Mouse (Mus musculus): ENCODE data around the gene Irs2.

Gene Irs2

DNA sequence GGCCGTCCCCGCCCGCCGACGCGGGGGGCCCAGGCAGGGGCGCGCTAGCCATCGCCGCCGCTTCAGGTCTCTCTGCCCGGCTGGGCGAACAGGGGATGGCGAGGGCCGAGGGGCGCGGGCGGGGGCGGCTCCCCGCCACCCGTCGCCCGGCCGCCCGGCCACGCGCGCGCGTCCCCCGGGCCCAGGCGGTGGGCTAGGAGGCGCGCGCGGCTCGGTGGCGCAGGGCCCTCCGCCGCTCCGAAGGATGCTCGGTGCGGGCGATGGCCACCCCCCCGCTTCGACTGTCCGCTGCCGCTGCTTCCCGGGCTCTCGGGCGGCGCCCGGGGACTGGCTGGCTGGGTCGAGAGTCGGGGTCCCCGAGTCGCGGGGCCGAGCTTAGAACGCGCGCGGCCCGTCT, at the start of gene Irs2:
Gene Irs2, minus strand, starts transcription at position 80 of the 397 bp plus-strand sequence.
- DNase-seq = no peak

DNA sequence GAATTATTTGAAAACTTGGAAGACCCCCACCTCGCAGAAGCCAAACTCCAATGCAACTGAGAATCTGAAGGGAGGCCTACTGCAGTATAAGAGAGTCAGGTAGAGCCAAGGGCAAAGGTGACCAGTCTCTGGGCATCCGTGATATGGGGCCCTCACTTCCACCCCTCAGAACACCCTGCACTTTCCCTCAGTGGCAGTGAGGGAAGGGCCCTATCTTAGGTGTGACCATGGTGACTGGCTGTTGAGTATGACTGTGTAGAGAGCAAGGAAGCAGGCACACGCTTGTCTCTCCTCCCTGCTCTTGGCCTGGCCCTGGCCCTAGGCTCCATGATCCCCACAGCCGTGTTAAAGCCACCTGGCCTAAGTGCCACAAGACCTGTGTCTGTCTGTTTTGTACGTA, 48.4 kb upstream of the Irs2 start:
- DNase-seq = no peak

DNA sequence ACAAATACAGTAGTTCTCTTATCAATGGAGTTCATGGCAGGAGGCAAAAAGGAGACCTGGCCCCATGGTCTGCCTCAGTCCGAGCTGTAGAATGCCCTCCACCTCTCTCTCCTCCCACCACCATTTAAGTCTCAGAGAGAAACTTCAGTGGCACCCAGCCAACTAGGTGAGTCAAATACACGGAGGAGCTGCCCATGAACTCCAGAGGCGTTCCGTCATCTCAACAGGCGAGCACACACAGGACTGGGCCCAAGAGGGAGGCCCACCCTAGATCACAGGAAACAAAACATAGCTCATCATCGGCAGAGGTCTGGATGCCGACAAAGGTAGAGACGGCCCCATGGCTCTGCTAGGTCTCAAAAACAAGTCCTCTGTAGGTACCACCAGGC, 47.9 kb upstream of the Irs2 start:
- no peak for DNase-seq

DNA sequence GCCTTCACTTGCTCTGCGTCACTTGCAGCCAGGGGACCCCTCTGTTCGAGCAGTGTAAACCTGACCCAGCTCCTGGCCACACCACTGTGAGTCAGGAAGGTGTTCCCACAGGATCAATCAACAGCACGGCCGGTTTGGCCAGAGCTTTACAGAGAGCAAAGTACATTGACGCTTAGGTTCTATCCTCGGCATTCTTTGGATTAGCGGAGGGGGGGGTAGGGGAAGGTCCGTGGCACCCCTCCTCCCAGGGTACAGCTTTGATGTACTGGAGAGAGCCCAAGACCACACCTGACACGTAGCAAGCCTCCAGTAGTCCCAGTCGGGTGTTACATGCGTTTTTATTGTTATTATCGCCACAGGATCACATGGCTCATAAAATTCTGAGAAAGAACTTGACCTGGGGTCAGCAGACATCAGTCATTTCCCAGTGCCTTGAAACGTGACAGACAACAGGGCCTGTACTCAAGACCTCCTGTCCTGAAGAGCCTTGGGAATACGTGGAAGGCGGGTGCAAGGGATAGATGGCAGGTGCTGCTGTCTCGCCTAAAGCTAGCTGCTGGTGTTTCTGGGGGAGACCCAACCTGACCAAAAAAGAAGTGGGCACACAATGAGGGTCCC, 47.4 kb upstream of the Irs2 start:
- no peak for DNase-seq

DNA sequence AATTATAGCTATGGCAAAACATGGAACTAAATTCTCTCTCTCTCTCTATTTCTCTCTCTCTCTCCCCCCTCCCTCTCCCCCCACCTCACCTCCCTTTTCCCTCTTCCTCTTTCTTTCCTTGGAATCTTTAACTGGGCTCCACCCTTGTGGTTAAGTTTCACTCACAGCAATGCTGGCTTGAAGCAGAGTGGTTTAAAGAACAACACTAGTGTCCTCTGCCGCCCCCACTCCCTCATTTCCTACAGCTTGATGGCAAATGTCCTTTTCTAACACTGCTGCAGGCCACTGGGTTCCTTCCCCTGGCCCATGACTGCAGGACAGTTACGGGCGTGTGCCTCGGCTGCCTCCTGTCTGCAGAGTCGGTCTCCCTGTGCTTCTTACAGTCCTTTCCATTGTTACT, 41.6 kb upstream of the Irs2 start:
- DNase-seq = no peak

DNA sequence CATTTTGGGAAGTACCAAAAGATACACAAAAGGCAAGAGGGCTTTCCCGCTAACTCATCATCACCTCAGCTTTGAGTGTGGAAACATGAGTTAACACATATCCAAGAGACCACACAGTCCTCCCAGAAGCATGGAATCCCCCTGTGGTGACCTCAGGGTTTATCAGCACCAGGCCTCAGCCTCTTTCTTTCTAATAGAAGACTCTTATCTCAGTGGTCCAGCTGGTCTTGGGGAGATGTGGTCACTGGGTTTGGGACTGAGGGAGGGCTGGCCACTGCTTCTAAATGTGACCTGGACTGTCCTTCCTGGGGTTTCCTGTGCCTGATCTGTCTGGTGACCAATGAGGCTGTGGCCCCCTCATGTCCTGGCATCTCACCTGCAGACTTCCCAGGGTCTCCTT, 39.6 kb upstream of the Irs2 start:
- DNase-seq = no peak

DNA sequence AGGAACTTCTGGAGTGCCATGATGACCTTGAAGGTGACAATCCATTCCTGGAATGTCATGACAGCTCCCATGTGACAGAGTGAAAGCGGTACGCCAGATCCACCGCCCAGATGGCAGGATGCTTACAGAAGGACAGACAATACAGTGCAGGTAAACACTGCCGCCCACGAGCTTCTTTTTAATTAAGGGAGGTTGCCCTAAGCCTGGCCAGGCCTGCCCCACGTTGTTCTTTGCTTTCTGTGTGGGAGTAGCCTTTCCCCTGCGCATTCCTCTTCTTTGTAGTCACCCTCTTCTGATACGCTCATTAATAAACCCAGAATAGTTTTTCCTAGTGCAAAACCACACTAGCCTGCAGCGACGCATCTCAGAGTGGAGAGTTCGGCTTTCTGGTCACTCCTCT, 36.4 kb upstream of the Irs2 start:
- DNase-seq = no peak

DNA sequence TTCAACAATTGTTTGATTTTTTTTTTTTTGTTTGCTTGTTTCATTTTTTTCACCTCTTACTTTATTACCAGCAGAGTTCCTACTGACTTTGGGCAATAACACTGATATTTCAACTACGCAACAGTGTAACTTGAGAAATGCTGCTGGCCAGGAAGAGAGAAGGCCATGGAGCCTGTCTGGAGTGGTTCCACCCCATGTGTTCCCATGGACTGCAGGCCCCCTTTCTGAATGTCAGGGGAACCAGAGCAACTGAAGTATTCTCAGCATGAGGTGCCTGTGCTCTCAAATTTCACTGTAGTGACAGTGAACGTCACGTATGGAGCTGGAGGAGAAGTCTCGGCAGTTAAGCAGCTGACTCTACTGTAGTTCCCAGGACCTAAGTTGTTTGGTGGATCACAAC, 35.3 kb upstream of the Irs2 start:
- DNase-seq = no peak

DNA sequence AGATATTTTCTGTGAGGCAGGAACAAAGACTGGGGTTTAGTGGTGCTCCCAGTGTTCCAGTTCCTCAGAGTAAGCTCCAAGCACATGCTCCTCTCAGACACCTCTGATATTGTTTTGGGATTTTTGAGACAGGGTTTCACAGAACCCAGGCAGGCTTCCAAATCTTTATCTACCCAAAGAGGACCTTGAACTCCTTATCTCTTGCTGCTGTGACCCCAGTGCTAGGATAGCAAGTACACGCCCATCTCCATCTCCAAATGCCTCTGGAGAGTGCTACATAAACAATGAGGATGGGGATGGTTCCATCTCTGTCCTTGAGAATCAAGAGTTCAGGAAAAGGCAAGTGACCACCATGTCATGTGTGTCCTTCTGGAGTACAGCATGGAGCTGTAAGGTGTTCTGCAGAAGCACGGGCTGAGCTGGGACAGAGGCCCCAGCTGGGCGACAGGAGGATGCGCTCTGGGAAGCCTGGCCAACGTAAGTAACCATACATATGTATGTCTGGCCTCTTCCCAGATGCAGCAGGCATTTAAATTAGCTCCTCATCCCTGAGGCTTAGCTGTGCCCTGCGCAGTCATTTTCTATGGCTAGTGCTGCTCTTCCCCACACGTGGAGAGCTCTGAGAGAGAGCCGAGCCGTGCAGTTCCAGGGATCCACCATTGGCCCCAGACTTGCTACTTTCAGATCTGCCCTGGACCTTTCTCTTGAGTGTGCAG, 34.8 kb upstream of the Irs2 start:
- DNase-seq = no peak

DNA sequence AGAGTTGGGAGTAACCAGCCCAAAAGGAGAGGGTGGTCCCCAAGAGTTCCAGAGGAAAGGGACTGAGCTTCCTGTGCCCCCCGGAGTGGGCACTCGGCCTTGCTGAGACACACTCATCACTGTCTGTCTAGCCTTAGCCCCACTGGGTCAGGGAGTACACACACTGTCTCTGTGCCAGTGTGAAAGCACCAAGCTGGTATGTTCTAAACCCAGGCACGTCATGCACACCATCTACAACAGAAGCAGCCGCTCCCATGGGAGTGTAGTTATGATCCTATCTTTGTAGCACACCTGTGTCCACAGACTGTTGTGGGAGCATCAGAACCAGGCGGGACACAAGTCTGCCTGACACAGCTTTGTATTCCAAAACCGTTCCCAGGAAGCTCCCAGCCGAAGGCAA, 31.8 kb upstream of the Irs2 start:
- no peak for DNase-seq

DNA sequence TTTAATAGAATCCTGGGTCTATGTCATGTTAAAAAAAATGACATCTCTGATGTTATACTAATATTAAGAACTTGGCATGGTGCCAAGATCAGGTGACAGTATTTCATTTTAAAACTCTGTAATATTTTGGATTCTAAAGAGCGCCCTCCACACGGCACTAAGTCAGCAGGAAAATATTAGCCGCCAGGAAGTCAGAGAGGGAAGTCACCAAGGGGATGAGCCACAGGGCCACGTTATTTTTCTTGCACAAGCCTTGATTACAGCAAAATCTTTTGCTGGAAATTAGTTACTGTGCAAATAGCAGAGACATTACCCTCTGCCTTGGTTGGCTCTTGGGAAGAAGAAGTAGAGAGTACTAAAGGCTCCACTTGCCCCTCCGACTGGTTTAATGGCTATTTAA, 30.5 kb upstream of the Irs2 start:
- DNase-seq = no peak

DNA sequence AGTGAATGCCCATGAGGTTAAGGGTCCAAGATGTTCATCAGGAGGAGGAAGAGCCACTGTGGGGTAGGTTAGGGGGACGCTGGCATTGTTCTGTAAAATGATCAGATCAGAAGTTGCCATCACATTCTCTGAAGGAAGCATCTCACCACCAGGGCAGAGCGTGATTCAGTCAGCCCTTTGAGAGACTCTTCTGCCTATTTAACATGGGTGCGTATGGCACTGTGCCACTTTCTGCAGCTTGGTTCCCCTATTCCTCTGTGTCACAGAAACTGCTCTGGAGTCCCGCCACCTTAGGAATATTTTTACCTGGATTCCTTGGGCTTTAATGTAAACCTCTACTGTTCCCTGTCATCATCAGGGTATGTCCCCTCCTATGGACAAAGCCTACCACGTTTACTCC, 30.1 kb upstream of the Irs2 start:
- no peak for DNase-seq

DNA sequence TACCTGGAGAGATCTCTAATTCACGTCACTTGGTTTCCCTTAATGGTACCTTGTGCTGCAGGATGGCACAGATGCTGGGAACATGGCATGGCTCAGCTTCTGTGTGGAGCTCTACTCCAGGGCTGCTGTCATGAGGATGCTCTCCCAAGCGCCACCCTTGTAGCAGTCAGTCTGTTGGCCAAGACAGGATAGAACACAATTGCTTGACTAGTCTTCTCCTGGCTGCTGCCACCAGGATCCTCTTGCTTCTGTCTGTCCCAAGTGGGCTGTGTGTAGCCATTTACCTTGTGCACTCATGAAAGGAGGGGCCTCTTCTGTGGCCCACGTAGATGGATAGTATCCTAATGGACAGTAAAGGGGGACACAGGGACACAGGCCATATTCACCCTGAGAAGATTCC, 28.5 kb upstream of the Irs2 start:
- no peak for DNase-seq

DNA sequence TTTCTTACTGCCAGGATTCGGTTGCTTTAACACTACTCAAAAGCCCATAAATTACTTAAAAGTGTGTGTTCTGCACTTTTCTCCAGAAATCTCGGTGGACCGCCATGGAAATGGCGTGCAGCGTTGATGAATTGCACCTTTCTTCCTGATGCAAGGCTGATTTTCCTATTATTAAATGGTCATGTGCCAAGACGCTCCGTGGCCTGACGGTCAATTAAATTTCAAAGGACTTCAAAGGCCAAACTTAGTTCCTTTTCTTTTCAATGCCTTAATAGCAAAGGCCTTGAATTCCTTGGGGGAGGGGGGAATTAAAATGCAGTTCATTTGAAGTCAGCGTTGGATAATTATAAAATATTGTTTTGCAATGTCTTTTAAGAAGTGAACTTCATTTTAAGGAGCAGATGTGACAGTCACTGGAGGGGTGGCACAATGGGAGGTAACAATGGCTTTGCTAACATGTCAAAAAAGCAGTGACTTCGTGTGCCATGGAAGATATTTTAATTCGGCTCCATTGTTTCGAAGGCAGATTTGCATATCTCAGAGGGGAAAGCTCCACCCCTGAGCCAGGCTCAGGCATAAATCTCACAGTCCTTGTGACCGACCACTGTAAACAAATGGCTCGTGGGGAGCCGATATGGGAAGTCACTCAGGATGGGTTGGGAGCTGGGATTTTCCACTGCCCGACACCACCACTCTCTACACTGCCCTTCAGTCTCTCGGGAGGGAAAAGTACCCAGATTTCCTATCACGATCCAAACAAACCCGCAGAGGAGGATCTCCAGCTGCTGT, 27.6 kb upstream of the Irs2 start:
- no peak for DNase-seq

DNA sequence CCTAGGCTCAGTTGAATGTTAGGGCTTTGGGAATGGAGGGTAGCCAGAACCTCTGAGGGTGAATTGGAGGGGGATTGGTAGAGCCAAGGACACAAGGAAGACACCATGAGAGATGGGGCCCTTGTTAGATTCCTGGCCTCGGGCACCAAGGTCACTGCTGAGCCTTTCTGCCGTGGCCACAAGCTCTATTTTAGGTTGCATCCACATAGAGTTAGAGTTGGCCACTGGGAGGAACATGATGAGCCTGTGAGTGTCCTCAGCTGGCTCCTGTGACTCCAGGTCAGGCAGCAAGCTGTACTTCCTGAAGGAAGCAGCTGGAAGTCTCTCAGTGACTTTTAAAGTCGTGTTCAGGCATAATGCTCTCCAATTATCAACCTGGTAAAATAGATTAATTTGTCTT, 16.6 kb upstream of the Irs2 start:
- DNase-seq = no peak

DNA sequence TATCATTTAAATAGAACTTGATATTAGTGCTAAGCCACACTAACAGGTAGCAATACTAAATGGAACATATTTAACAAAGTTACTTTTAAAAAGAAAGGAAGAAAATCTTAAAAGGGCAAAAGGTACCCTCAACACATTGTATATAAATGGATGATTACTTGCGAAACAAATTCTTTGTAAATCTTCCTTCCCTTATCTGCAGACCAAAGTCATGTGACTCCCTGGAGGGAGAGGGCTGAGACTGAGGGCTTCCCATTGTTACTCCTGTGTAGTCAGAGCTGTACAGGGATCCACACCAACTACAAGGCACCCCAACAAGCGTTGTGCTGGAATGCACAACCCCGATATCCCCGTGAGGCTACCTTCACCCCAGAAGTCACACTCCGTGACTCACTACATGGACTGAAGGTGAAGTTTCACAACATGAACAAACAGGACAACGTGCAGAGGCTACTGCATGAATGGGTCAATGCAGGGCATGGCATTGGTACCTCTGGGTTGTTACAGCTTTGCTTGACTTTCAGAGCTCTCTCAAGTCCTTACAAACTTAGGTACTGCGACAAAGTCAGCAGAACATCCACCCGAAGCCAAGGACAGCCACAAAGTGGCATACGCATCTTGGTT, 12.8 kb upstream of the Irs2 start:
- no peak for DNase-seq

DNA sequence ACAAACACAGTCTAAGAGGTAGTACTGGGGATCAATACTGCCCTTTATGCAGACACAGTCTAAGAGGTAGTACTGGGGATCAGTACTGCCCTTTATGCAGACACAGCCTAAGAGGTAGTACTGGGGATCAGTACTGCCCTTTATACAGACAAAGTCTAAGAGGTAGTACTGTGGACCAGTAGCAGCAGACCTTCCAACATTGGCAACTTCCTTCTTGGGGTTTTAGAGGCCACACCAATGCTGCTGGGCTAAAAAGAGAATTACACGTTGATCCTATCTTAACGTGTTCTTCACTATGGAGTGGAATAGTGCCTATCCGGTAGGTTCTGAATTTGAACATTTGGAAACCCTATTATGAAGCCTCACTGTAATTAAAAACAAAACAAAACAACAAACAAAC, 7.4 kb upstream of the Irs2 start:
- no peak for DNase-seq

DNA sequence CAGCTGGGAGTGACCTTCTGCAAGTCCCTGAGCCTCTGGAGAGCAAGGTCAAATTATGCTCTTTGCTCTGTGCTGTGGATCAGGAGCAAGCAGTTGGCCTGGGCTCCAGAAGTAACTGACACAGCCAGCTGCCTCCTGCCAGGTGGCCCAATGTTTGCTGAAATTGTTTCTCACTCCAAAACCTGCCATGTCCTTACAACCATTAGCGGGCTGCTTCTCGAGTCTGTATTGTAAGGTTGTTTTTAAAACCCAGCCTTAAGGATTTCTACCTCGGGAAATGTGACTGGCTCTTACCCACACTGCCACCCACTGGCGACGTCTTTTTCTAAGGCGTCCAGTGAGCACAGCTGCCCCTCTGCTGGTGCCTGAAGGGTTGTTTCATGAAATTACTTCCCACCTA, 5.0 kb upstream of the Irs2 start:
- peak; percentile 59 to 74 for DNase-seq

DNA sequence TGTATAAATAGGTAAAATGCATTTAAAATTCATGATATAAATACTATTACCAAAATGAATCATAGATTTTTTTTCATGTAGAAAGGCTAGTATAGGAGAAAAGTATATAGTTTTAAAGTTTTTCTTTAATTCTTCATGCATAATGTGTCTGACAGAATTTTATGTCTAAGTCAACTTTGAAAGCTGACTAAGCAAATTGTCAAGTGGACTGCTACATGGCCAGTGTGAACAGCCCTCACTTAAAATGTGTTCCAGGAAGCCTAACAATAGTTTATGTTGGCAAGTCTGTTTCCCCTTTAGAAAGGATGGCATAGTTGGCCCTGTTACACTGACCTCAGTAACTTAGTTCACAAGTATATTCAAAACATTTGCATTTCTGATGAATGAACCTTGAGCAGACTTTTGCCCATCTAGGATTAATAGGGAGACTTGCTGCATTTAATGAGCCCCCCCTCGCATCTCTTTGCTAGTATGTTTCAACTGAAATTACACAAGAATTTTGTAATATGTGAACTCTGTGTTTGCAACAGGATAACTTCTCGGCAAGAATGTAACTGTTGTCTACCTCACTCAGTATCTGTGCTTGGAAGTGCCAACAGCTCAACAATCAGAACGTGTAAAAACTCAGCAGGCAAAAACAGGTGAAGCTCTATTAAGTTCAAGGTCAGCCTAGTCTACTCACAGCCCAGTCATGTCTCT, 3.7 kb upstream of the Irs2 start:
- no peak for DNase-seq

DNA sequence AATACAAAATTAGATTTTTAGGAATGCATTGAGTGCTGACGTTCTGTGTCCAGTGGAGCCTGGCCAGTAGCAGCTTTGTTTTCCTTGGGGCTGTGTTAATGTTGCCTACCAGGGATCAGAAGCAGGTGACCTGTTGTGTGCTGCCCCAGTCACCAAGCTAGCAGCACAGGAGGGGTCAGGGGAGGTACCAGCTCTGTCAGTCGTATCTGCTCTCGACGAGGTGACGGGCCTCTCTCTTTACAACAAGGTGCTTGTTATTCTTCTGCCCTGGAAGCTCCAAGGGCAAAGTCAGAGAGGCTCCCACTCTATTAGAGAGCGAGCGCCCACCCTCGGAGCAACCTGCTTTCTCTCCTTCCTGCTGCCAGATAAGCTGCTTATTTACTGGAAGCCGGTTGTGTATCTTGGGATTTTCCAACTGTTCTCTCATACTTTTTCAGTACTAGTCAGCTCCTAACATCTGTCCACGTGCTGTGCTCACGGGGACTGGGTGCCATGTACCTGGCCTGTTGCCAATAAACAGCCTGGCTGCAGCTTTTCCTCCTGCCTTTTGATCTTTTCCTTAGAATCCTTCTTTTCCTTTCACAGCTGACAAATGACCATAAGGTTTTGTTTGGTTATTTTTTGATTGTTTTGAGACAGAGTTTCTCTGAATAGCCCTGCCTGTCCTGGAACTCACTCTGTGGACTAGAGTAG, 2.8 kb upstream of the Irs2 start:
- DNase-seq = no peak

DNA sequence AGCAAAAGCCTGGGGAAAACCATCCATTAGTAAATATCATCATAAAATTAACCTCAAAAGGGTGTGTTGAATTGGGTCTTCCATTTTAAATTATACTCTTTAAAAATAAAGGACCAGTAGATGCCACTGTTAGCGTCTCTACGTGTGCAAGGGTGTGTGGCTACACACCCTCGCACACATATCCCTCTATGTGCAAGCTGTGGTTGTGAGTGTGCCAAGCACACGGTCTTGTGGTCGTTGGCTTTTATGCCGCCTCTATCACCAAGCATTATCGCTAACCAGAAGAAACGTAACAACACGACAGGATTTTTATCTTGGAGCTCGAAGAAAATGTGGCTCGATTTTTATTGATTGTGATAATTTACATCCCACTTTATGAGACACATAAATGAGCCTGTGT, 2.1 kb upstream of the Irs2 start:
- DNase-seq = no peak

DNA sequence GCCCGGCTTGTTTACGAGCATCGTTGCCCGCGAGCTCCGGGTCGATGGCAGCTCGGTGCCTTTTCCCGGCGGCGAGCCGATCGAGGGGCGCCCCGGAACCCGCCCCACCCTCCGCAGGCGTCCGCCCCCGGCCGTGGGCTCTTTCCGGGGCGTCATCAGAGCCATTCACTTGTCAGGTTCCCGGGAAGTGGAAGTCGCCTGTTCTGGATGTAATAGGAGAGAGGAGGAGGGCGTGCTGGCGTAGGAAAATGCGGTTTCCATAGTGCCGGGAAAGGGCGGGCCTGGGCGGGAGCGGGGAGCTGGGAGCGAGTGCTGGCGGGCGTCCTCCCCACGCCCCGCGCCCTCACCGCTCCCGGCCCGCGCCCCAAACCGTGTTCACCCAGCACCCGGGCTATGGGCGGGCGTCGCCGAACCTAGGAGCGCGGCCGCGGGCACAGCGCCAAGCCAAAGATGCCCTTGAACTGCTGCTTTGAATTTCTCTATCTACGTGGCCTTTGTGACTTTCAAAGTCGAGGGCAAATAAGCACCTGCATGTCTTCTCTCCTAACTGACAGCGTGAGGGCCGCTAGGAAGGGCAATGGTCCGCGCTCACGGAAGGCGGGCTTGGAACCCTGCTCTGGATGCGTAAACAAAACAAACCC, 1.3 kb upstream of the Irs2 start:
- peak; percentile 81 to 85 for DNase-seq
